Mouse (Mus musculus) MN1 (cell line): ENCODE measurements around the gene Gm3646.

ENCODE experiments used
- DNase-seq: peaks from one replicate; pipeline ENCODE4 v3.0.0-alpha.2; 2016; ENCODE audit warnings: low spot score

Gm3646 gene

GRCm38 (mm10) chr1:39779111-39779980 lies 25.8 kb downstream of the Gm3646 start:
- DNase-seq, result no peak

- no peak for DNase-seq
Measured at GRCm38 (mm10) chr1:39773991-39774729, 31.0 kb downstream of the Gm3646 start.

GRCm38 (mm10) chr1:39773551-39773950 lies 31.6 kb downstream of the Gm3646 start:
- DNase-seq, result no peak

- no peak for DNase-seq
Measured at GRCm38 (mm10) chr1:39772401-39773095, 32.6 kb downstream of the Gm3646 start.

GRCm38 (mm10) chr1:39770436-39770835 lies 34.7 kb downstream of the Gm3646 start:
- DNase-seq, result no peak

- no peak for DNase-seq
Measured at GRCm38 (mm10) chr1:39768017-39768416, 37.1 kb downstream of the Gm3646 start.

- DNase-seq, result no peak
Measured at GRCm38 (mm10) chr1:39765854-39766493, 39.2 kb downstream of the Gm3646 start.

GRCm38 (mm10) chr1:39762025-39762370 lies 43.1 kb downstream of the Gm3646 start:
- peak; percentile 93 for DNase-seq

GRCm38 (mm10) chr1:39761211-39762024 lies 43.7 kb downstream of the Gm3646 start:
- peak; percentile 83 for DNase-seq

GRCm38 (mm10) chr1:39760181-39760715 lies 44.9 kb downstream of the Gm3646 start:
- no peak for DNase-seq

- DNase-seq, result no peak
Measured at GRCm38 (mm10) chr1:39759231-39760175, 45.6 kb downstream of the Gm3646 start.

GRCm38 (mm10) chr1:39758244-39758643 lies 46.9 kb downstream of the Gm3646 start:
- no peak for DNase-seq

- no peak for DNase-seq
Measured at GRCm38 (mm10) chr1:39756952-39757351, 48.2 kb downstream of the Gm3646 start.

GRCm38 (mm10) chr1:39754224-39754957 lies 50.7 kb downstream of the Gm3646 start:
- DNase-seq, result peak; percentile 70
